ENCODE assay signal across 27 mouse cellular contexts in the genomic region with DNA sequence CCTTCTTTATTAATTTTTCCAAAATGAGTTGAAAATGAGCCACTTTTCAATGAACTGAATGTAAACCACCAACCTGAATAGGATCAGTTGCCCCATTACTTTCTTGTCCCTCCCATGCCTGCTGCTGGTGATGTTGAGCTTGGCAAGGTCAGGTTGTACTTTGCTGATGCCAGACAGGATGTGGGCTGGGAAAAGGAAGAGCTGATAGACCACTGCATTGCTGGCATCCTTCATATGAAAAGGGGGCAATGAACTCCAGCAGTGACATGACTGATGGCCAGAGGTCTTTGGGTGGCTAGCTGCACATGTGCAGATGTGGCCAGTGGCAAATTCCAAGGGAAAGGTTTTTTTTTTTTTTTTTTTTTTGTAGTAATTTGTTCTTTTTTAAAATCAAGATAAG.
DNase-seq lines count a peak whose midpoint lies in the region; ATAC-seq and TF ChIP-seq lines count a peak whose summit lies in the region.
"Had no signal": no experiment of that assay in that cellular context is flagged by ENCODE, and none has a peak within 500 bp of the region (broad histone marks: within the 10 kb centered on the region; RNA-seq: fewer than 3 reads in every experiment).

No protein-coding gene starts in this region.

- no peak overlapping the region for H3K9ac ChIP-seq in heart, adult 2 months (ENCODE audit: low read depth, low read length)
- no peak overlapping the region for H3K9ac ChIP-seq in kidney, embryonic 14.5 days (ENCODE audit: low read depth, low read length)
- H3K9ac ChIP-seq: embryonic facial prominence, embryonic 15.5 days; forebrain, embryonic 13.5 days; heart, embryonic 12.5 days; hindbrain, embryonic 15.5 days; limb, embryonic 13.5 days; neural tube, embryonic 13.5 days had no signal

- DNase-seq in heart, postnatal 25 days (ENCODE audit: low spot score) = peak; percentile 3
- no peak for DNase-seq in heart, adult 2 months
- DNase-seq in kidney, postnatal 25 days = peak; percentile 10 to 54
- DNase-seq in 3134 (ENCODE audit: extremely low read depth, insufficient read length, low spot score) = peak; percentile 15
- DNase-seq in 416B (ENCODE audit: low read depth) = peak; percentile 89
- DNase-seq: cerebellum, adult 2 months; cerebellum, postnatal 14 days; gastrocnemius, postnatal 10 days; lung, postnatal 4 days; right cerebral cortex, postnatal 4 days; thymus, adult 2 months; thymus, postnatal 36 days had no signal

- ATAC-seq in kidney, embryonic 14.5 days (ENCODE audit: low FRiP score, low TSS enrichment) = no peak
- no peak for ATAC-seq in erythroid progenitor cell, adult 5-6 weeks (replicated peaks; ENCODE audit: low FRiP score, poor library complexity, severe bottlenecking)
- ATAC-seq: forebrain, embryonic 13.5 days; inflammation-experienced regulatory T-cells, adult 6 months had no signal

- no peaks in the 10 kb centered on the region for H3K27me3 ChIP-seq in heart, adult 2 months (ENCODE audit: control insufficient read depth, insufficient read depth, low read length)
- no peaks in the 10 kb centered on the region for H3K27me3 ChIP-seq in kidney, embryonic 14.5 days (ENCODE audit: control insufficient read depth, insufficient read depth, low read length)
- H3K27me3 ChIP-seq: embryonic facial prominence, embryonic 15.5 days; forebrain, embryonic 13.5 days; heart, embryonic 12.5 days; hindbrain, embryonic 15.5 days; neural tube, embryonic 13.5 days had no signal

- no peak overlapping the region for H3K27ac ChIP-seq in heart, adult 2 months
- H3K27ac ChIP-seq in kidney, embryonic 14.5 days (ENCODE audit: low read depth, low read length) = no peak overlapping the region
- H3K27ac ChIP-seq: embryonic facial prominence, embryonic 10.5 days; embryonic facial prominence, embryonic 15.5 days; forebrain, embryonic 13.5 days; hindbrain, embryonic 10.5 days; hindbrain, embryonic 15.5 days; layer of hippocampus, adult 2 months; limb, embryonic 13.5 days; midbrain, embryonic 10.5 days; neural tube, embryonic 13.5 days had no signal

- intact Hi-C loops in heart, postnatal 25 days (cut with DNase I) = no loop called here
- intact Hi-C loops in heart, adult 2 months (cut with DNase I) = no loop called here

- no peaks in the 10 kb centered on the region for H3K9me3 ChIP-seq in kidney, embryonic 14.5 days (ENCODE audit: control insufficient read depth, low read length)
- H3K9me3 ChIP-seq: embryonic facial prominence, embryonic 10.5 days; embryonic facial prominence, embryonic 15.5 days; forebrain, embryonic 13.5 days; G1E; heart, embryonic 12.5 days; hindbrain, embryonic 10.5 days; hindbrain, embryonic 15.5 days; limb, embryonic 13.5 days; midbrain, embryonic 10.5 days; neural tube, embryonic 13.5 days had no signal

- TF ChIP-seq POLR2A in heart, adult 2 months (IDR thresholded peaks at IDR 0.05; ENCODE audit: insufficient read depth, low read depth, low read length) = no peak

- H3K79me2 ChIP-seq in heart, adult 2 months (replicated peaks; ENCODE audit: control insufficient read depth, insufficient read depth, low read length) = no peaks in the 10 kb centered on the region

- no peak for TF ChIP-seq CTCF in heart, adult 2 months (IDR thresholded peaks at IDR 0.05)

- no peak overlapping the region for H3K4me3 ChIP-seq in heart, adult 2 months
- H3K4me3 ChIP-seq in kidney, embryonic 14.5 days (ENCODE audit: low read length) = no peak overlapping the region
- H3K4me3 ChIP-seq: embryonic facial prominence, embryonic 10.5 days; embryonic facial prominence, embryonic 15.5 days; forebrain, embryonic 13.5 days; heart, embryonic 12.5 days; hindbrain, embryonic 10.5 days; hindbrain, embryonic 15.5 days; layer of hippocampus, adult 2 months; limb, embryonic 13.5 days; midbrain, embryonic 10.5 days; neural tube, embryonic 13.5 days had no signal

- no peak for TF ChIP-seq EP300 in heart, adult 2 months (IDR thresholded peaks at IDR 0.05; ENCODE audit: insufficient read depth, low read depth, low read length)

- H3K4me1 ChIP-seq in heart, adult 2 months (ENCODE audit: control insufficient read depth, insufficient read depth, low read length) = no peaks in the 10 kb centered on the region
- no peaks in the 10 kb centered on the region for H3K4me1 ChIP-seq in kidney, embryonic 14.5 days (ENCODE audit: control insufficient read depth, insufficient read depth, low read length)
- H3K4me1 ChIP-seq: embryonic facial prominence, embryonic 10.5 days; embryonic facial prominence, embryonic 15.5 days; forebrain, embryonic 13.5 days; hindbrain, embryonic 10.5 days; hindbrain, embryonic 15.5 days; limb, embryonic 13.5 days; midbrain, embryonic 10.5 days; neural tube, embryonic 13.5 days had no signal

- no peaks in the 10 kb centered on the region for H3K36me3 ChIP-seq in heart, adult 2 months (ENCODE audit: control insufficient read depth, insufficient read depth, low read length)
- no peaks in the 10 kb centered on the region for H3K36me3 ChIP-seq in kidney, embryonic 14.5 days (ENCODE audit: control insufficient read depth, insufficient read depth, low read length)
- H3K36me3 ChIP-seq: embryonic facial prominence, embryonic 10.5 days; embryonic facial prominence, embryonic 15.5 days; G1E; heart, embryonic 12.5 days; hindbrain, embryonic 10.5 days; hindbrain, embryonic 15.5 days; limb, embryonic 13.5 days; midbrain, embryonic 10.5 days; neural tube, embryonic 13.5 days had no signal

- no peak overlapping the region for H3K4me2 ChIP-seq in kidney, embryonic 14.5 days (replicated peaks; ENCODE audit: low read depth, low read length)
- H3K4me2 ChIP-seq: embryonic facial prominence, embryonic 15.5 days; forebrain, embryonic 13.5 days; heart, embryonic 12.5 days; hindbrain, embryonic 15.5 days; limb, embryonic 13.5 days; liver, embryonic 11.5 days; neural tube, embryonic 13.5 days had no signal

Comparison
In these comparisons a context has a peak if more than half of its experiments do, and no peak if none do; other contexts are left out.
1. DNase-seq: peak in heart, postnatal 25 days (single experiment), kidney, postnatal 25 days (2 of 2), 3134 (single experiment) and 416B (single experiment); none in heart, adult 2 months (0 of 2).